Mouse (Mus musculus): Measurements from ENCODE around the gene Trim24. TPM values are rescaled to one million over a fixed set of nuclear protein-coding genes. Genes with fewer than 3 reads are reported as not detected.
"Not testable (repeated sequence)": the region's sequence is repeated elsewhere in the genome, so short reads cannot be mapped to it uniquely, and the experiment has no call there.

Gene Trim24
- polyA plus RNA-seq, 1 experiment, result 156 TPM

DNA sequence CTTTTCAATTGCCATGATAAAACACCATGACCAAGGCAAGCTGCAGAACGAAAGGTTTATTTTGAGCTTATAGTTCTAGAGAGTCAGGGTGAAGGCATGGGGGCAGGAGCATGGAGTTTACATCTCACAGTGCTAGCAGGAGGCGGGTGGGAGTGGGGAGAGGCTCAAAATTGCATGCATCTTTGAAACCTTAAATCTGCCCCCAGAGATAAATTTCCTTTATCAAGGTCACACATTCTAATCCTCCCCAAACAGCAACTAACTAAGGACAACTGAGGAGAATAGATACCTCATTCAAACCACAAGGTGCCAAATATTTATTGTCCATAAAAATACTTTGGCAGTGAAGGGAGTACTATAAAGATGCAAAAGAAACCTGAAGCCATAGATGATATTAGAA lies 19.3 kb upstream of the Trim24 start:
- H3K27me3 ChIP-seq (ENCODE audit: control insufficient read depth, insufficient read depth, low read length, poor library complexity, severe bottlenecking), result no peaks in the 10 kb centered on the region
- H3K9ac ChIP-seq (ENCODE audit: low read depth, poor library complexity, severe bottlenecking), result no peak overlapping the region
- H3K36me3 ChIP-seq (ENCODE audit: control insufficient read depth, insufficient read depth, low read length, poor library complexity, severe bottlenecking), result no peaks in the 10 kb centered on the region
- no peak for TF ChIP-seq CTCF (IDR thresholded peaks at IDR 0.05; ENCODE audit: low read depth, low read length)
- TF ChIP-seq EP300 (IDR thresholded peaks at IDR 0.05; ENCODE audit: insufficient read depth, low read depth, low read length), result no peak
- TF ChIP-seq POLR2A (IDR thresholded peaks at IDR 0.05; ENCODE audit: insufficient read depth, low read length), result no peak
- no peak overlapping the region for H3K27ac ChIP-seq (ENCODE audit: insufficient read depth, low read length)
- no peak overlapping the region for H3K4me3 ChIP-seq (ENCODE audit: low read depth, low read length)
- H3K4me1 ChIP-seq (ENCODE audit: control insufficient read depth, insufficient read depth, low read length), result no peaks in the 10 kb centered on the region
- H3K9me3 ChIP-seq (replicated peaks; ENCODE audit: control insufficient read depth, insufficient read depth, low read length, poor library complexity, severe bottlenecking), result peaks cover 51% of the 10 kb centered on the region

DNA sequence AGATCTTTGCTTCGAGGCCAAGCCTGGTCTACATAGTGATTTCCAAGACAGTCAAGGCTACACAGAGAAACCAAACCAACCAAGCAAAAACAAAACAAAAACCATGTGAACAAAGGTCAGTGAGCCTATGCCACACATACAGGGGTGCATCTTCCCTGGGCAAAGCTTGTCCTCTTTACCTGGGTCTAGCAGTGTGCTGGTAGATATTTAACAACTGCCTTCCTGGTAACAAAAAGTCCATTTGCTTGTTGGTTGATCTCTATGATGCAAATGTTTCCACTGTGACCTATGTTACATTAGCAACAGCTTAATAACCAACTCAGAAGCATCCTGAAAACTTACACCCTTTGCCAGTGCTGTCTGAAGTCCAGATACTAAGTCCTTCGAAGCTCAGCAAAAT lies 17.3 kb upstream of the Trim24 start:
- TF ChIP-seq POLR2A (IDR thresholded peaks at IDR 0.05; ENCODE audit: insufficient read depth, low read length), result no peak
- Histone ChIP-seq H3K9ac (ENCODE audit: low read depth, poor library complexity, severe bottlenecking) (no peak overlapping the region), H3K36me3 (ENCODE audit: control insufficient read depth, insufficient read depth, low read length, poor library complexity, severe bottlenecking) (no peaks in the 10 kb centered on the region), H3K27me3 (ENCODE audit: control insufficient read depth, insufficient read depth, low read length, poor library complexity, severe bottlenecking) (no peaks in the 10 kb centered on the region), H3K9me3 (replicated peaks; ENCODE audit: control insufficient read depth, insufficient read depth, low read length, poor library complexity, severe bottlenecking) (peaks cover 44% of the 10 kb centered on the region), H3K27ac (ENCODE audit: insufficient read depth, low read length) (no peak overlapping the region), H3K4me1 (ENCODE audit: control insufficient read depth, insufficient read depth, low read length) (no peaks in the 10 kb centered on the region), H3K4me3 (ENCODE audit: low read depth, low read length) (no peak overlapping the region)

- Histone ChIP-seq H3K36me3 (ENCODE audit: control insufficient read depth, insufficient read depth, low read length, poor library complexity, severe bottlenecking) (no peaks in the 10 kb centered on the region), H3K4me1 (ENCODE audit: control insufficient read depth, insufficient read depth, low read length) (no peaks in the 10 kb centered on the region), H3K27me3 (ENCODE audit: control insufficient read depth, insufficient read depth, low read length, poor library complexity, severe bottlenecking) (no peaks in the 10 kb centered on the region), H3K4me3 (ENCODE audit: low read depth, low read length) (no peak overlapping the region), H3K27ac (ENCODE audit: insufficient read depth, low read length) (no peak overlapping the region), H3K9ac (ENCODE audit: low read depth, poor library complexity, severe bottlenecking) (no peak overlapping the region), H3K9me3 (replicated peaks; ENCODE audit: control insufficient read depth, insufficient read depth, low read length, poor library complexity, severe bottlenecking) (peaks cover 44% of the 10 kb centered on the region)
- no peak for TF ChIP-seq EP300 (IDR thresholded peaks at IDR 0.05; ENCODE audit: insufficient read depth, low read depth, low read length)
- TF ChIP-seq CTCF (IDR thresholded peaks at IDR 0.05; ENCODE audit: low read depth, low read length), result no peak
- no peak for TF ChIP-seq POLR2A (IDR thresholded peaks at IDR 0.05; ENCODE audit: insufficient read depth, low read length)
These were observed 15.2 kb upstream of the Trim24 start for GRCm38 (mm10) chr6:37855384-37855783.

GRCm38 (mm10) chr6:37856300-37856699 lies 14.3 kb upstream of the Trim24 start:
- H3K4me3 ChIP-seq (ENCODE audit: low read depth, low read length); H3K4me1 ChIP-seq (ENCODE audit: control insufficient read depth, insufficient read depth, low read length); H3K36me3 ChIP-seq (ENCODE audit: control insufficient read depth, insufficient read depth, low read length, poor library complexity, severe bottlenecking); H3K27me3 ChIP-seq (ENCODE audit: control insufficient read depth, insufficient read depth, low read length, poor library complexity, severe bottlenecking); H3K9ac ChIP-seq (ENCODE audit: low read depth, poor library complexity, severe bottlenecking): not testable (repeated sequence)
- peaks cover 47% of the 10 kb centered on the region for H3K9me3 ChIP-seq (replicated peaks; ENCODE audit: control insufficient read depth, insufficient read depth, low read length, poor library complexity, severe bottlenecking)
- H3K27ac ChIP-seq (ENCODE audit: insufficient read depth, low read length), result peak overlapping the region; percentile 80

GRCm38 (mm10) chr6:37857196-37857874 lies 13.3 kb upstream of the Trim24 start:
- no peaks in the 10 kb centered on the region for H3K36me3 ChIP-seq (ENCODE audit: control insufficient read depth, insufficient read depth, low read length, poor library complexity, severe bottlenecking)
- peak overlapping the region; percentile 89 for H3K27ac ChIP-seq (ENCODE audit: insufficient read depth, low read length)
- no peaks in the 10 kb centered on the region for H3K27me3 ChIP-seq (ENCODE audit: control insufficient read depth, insufficient read depth, low read length, poor library complexity, severe bottlenecking)
- peaks cover 47% of the 10 kb centered on the region for H3K9me3 ChIP-seq (replicated peaks; ENCODE audit: control insufficient read depth, insufficient read depth, low read length, poor library complexity, severe bottlenecking)
- H3K4me3 ChIP-seq (ENCODE audit: low read depth, low read length), result no peak overlapping the region
- TF ChIP-seq CTCF (IDR thresholded peaks at IDR 0.05; ENCODE audit: low read depth, low read length), result no peak
- peak; percentile 38; the same call in 1 of the 2 replicates for TF ChIP-seq EP300 (IDR thresholded peaks at IDR 0.05; ENCODE audit: insufficient read depth, low read depth, low read length)
- H3K4me1 ChIP-seq (ENCODE audit: control insufficient read depth, insufficient read depth, low read length), result no peaks in the 10 kb centered on the region
- H3K9ac ChIP-seq (ENCODE audit: low read depth, poor library complexity, severe bottlenecking), result peak overlapping the region; percentile 23; the same call in 1 of the 2 replicates

GRCm38 (mm10) chr6:37858126-37858525 lies 12.5 kb upstream of the Trim24 start:
- Histone ChIP-seq H3K4me1 (ENCODE audit: control insufficient read depth, insufficient read depth, low read length) (no peaks in the 10 kb centered on the region), H3K9ac (ENCODE audit: low read depth, poor library complexity, severe bottlenecking) (no peak overlapping the region), H3K9me3 (replicated peaks; ENCODE audit: control insufficient read depth, insufficient read depth, low read length, poor library complexity, severe bottlenecking) (peaks cover 50% of the 10 kb centered on the region), H3K27ac (ENCODE audit: insufficient read depth, low read length) (peak overlapping the region; percentile 89), H3K27me3 (ENCODE audit: control insufficient read depth, insufficient read depth, low read length, poor library complexity, severe bottlenecking) (no peaks in the 10 kb centered on the region), H3K4me3 (ENCODE audit: low read depth, low read length) (no peak overlapping the region), H3K36me3 (ENCODE audit: control insufficient read depth, insufficient read depth, low read length, poor library complexity, severe bottlenecking) (no peaks in the 10 kb centered on the region)
- TF ChIP-seq CTCF (IDR thresholded peaks at IDR 0.05; ENCODE audit: low read depth, low read length) (no peak), POLR2A (IDR thresholded peaks at IDR 0.05; ENCODE audit: insufficient read depth, low read length) (no peak)

All from ES-Bruce4 (cell line).